In genomic region chr15:93336658-93336924, GRCm38 (mm10) we compare ENCODE assay signal across 8 mouse cellular contexts. TPM values are rescaled to one million over a fixed set of nuclear protein-coding genes. Genes with fewer than 3 reads are reported as not detected.
DNase-seq lines count a peak whose midpoint lies in the region; ATAC-seq and TF ChIP-seq lines count a peak whose summit lies in the region.

No protein-coding gene starts in this region.

- no peak for TF ChIP-seq POLR2A in cortical plate, adult 2 months (IDR thresholded peaks at IDR 0.05; ENCODE audit: extremely low read depth, insufficient read depth, low read length)

- DNase-seq in kidney, adult 9 months: no peak
- DNase-seq in hindbrain, embryonic 14.5 days (ENCODE audit: low spot score): no peak
- no peak for DNase-seq in midbrain, embryonic 14.5 days
- DNase-seq in ovary, postnatal 14 days (ENCODE audit: low spot score): no peak
- DNase-seq in cerebellum, postnatal 10 days: no peak

- H3K4me2 ChIP-seq in kidney, embryonic 16.5 days (replicated peaks; ENCODE audit: low read depth, low read length): peak overlapping the region; percentile 83
- H3K4me2 ChIP-seq in hindbrain, embryonic 14.5 days (replicated peaks): peak overlapping the region; percentile 88
- peak overlapping the region; percentile 77 for H3K4me2 ChIP-seq in midbrain, embryonic 14.5 days (ENCODE audit: low read length)

- H3K9me3 ChIP-seq in kidney, embryonic 16.5 days (ENCODE audit: low read length): no peaks in the 10 kb centered on the region
- no peaks in the 10 kb centered on the region for H3K9me3 ChIP-seq in hindbrain, embryonic 14.5 days (ENCODE audit: control insufficient read depth, low read length)
- no peaks in the 10 kb centered on the region for H3K9me3 ChIP-seq in midbrain, embryonic 14.5 days (ENCODE audit: control insufficient read depth, low read length)

- H3K36me3 ChIP-seq in kidney, embryonic 16.5 days (ENCODE audit: insufficient read depth, low read length): peaks cover 5% of the 10 kb centered on the region; the same call in 1 of the 2 replicates
- H3K36me3 ChIP-seq in hindbrain, embryonic 14.5 days (replicated peaks; ENCODE audit: control insufficient read depth, insufficient read depth): peaks cover 8% of the 10 kb centered on the region; the same call in 1 of the 2 replicates
- H3K36me3 ChIP-seq in midbrain, embryonic 14.5 days (ENCODE audit: control insufficient read depth, insufficient read depth, low read length): peaks cover 4% of the 10 kb centered on the region; the same call in 1 of the 2 replicates

- H3K4me3 ChIP-seq in kidney, embryonic 16.5 days (ENCODE audit: low read length): peak overlapping the region; percentile 92
- H3K4me3 ChIP-seq in cortical plate, adult 2 months (ENCODE audit: insufficient read depth, low read length): peak overlapping the region; percentile 43
- H3K4me3 ChIP-seq in hindbrain, embryonic 14.5 days (replicated peaks; ENCODE audit: low read length): peak overlapping the region; percentile 77
- peak overlapping the region; percentile 69 for H3K4me3 ChIP-seq in midbrain, embryonic 14.5 days (replicated peaks; ENCODE audit: low read depth, low read length)

- H3K27ac ChIP-seq in kidney, embryonic 16.5 days (ENCODE audit: low read length): peak overlapping the region; percentile 97
- peak overlapping the region; percentile 78; the same call in 1 of the 2 replicates for H3K27ac ChIP-seq in cortical plate, adult 2 months (ENCODE audit: insufficient read depth, low read length)
- H3K27ac ChIP-seq in hindbrain, embryonic 14.5 days: peak overlapping the region; percentile 94
- peak overlapping the region; percentile 96 for H3K27ac ChIP-seq in midbrain, embryonic 14.5 days (replicated peaks; ENCODE audit: low read depth, low read length)

- H3K4me1 ChIP-seq in kidney, embryonic 16.5 days (ENCODE audit: insufficient read depth, low read length): peaks cover 7% of the 10 kb centered on the region
- no peaks in the 10 kb centered on the region for H3K4me1 ChIP-seq in cortical plate, adult 2 months (ENCODE audit: control insufficient read depth, insufficient read depth, low read length)
- peaks cover 9% of the 10 kb centered on the region for H3K4me1 ChIP-seq in hindbrain, embryonic 14.5 days (replicated peaks; ENCODE audit: control insufficient read depth, insufficient read depth, low read length)
- H3K4me1 ChIP-seq in midbrain, embryonic 14.5 days (ENCODE audit: control insufficient read depth, insufficient read depth, low read length): peaks cover 6% of the 10 kb centered on the region; the same call in 1 of the 2 replicates

- peak overlapping the region; percentile 95 for H3K9ac ChIP-seq in kidney, embryonic 16.5 days (replicated peaks; ENCODE audit: low read length)
- H3K9ac ChIP-seq in hindbrain, embryonic 14.5 days: peak overlapping the region; percentile 93
- peak overlapping the region; percentile 91 for H3K9ac ChIP-seq in midbrain, embryonic 14.5 days (replicated peaks; ENCODE audit: low read length)

- TF ChIP-seq CTCF in cortical plate, adult 2 months (IDR thresholded peaks at IDR 0.05; ENCODE audit: extremely low read depth, insufficient read depth, low read length): no peak

- ATAC-seq in kidney, embryonic 16.5 days (ENCODE audit: low FRiP score, low TSS enrichment): peak; percentile 50
- no peak for ATAC-seq in hindbrain, embryonic 14.5 days (ENCODE audit: low FRiP score)
- no peak for ATAC-seq in midbrain, embryonic 14.5 days (ENCODE audit: low FRiP score, low TSS enrichment)
- no peak for ATAC-seq in granulocyte monocyte progenitor cell, adult 5-6 weeks (replicated peaks; ENCODE audit: poor library complexity, severe bottlenecking)

- WGBS in kidney, embryonic 16.5 days: 0% methylated on average over 10 of the region's 52 CpGs
- 0% methylated on average over 20 of the region's 52 CpGs for WGBS in hindbrain, embryonic 14.5 days
- 0% methylated on average over 42 of the region's 52 CpGs for WGBS in midbrain, embryonic 14.5 days

- no peaks in the 10 kb centered on the region for H3K27me3 ChIP-seq in kidney, embryonic 16.5 days (ENCODE audit: insufficient read depth, low read length)
- H3K27me3 ChIP-seq in hindbrain, embryonic 14.5 days (ENCODE audit: control insufficient read depth, insufficient read depth, low read length): no peaks in the 10 kb centered on the region
- no peaks in the 10 kb centered on the region for H3K27me3 ChIP-seq in midbrain, embryonic 14.5 days (ENCODE audit: control insufficient read depth, insufficient read depth, low read length)

RNA-seq across cellular contexts. Expression of gene Yaf2, which starts 0.1 kb away (rescaled TPM):
- polyA plus RNA-seq in kidney, embryonic 16.5 days (2015; fragmentation: Nextera tagmentation; extraction: Ambion mirVana): 61.5 and 85.8 TPM in 2 replicates
- polyA plus RNA-seq in cortical plate, adult 2 months (2012; rRNA removed): 141 and 144 TPM in 2 replicates
- polyA plus RNA-seq in hindbrain, embryonic 14.5 days (2014; fragmentation: Nextera tagmentation; extraction: Ambion mirVana): 136 and 143 TPM in 2 replicates
- 122 and 133 TPM in 2 replicates for polyA plus RNA-seq in midbrain, embryonic 14.5 days (2014; fragmentation: Nextera tagmentation; extraction: Ambion mirVana)
- total RNA-seq in granulocyte monocyte progenitor cell, adult 5-6 weeks (2014; fragmentation: Nextera tagmentation): 26.3 and 38.2 TPM in 2 replicates
- 26.6 and 31.5 TPM in 2 replicates for total RNA-seq in granulocyte monocyte progenitor cell, adult 5-6 weeks (2017)
